Mouse (Mus musculus) midbrain, embryonic 15.5 days (tissue): ENCODE results near the gene Sept5. TPM values are rescaled to one million over a fixed set of nuclear protein-coding genes. Genes with fewer than 3 reads are reported as not detected.

Experiments used
- ATAC-seq: fragments of 200-750 bp; cut with Nextera tagmentation; replicated peaks from 2 replicates; pipeline ENCODE4 v1.8.0; 2017; ENCODE audit warnings: moderate TSS enrichment
- H3K27ac ChIP-seq: fragments of 300-500 bp; sonication (generic); 2 replicates; pipeline ENCODE4 v1.5.1; 2015; ENCODE audit warnings: mild to moderate bottlenecking, inconsistent platforms
- H3K27me3 ChIP-seq: fragments of 300-500 bp; sonication (generic); replicated peaks from 2 replicates; pipeline ENCODE4 v1.6.1; 2015; ENCODE audit warnings: inconsistent platforms
- H3K36me3 ChIP-seq: fragments of 300-500 bp; sonication (generic); replicated peaks from 2 replicates; pipeline ENCODE4 v1.6.1; 2015; ENCODE audit warnings: inconsistent platforms
- H3K4me1 ChIP-seq: fragments of 300-500 bp; sonication (generic); 2 replicates; pipeline ENCODE4 v1.6.1; 2015; ENCODE audit warnings: inconsistent platforms
- H3K4me2 ChIP-seq: fragments of 300-500 bp; sonication (generic); 2 replicates; pipeline ENCODE4 v1.6.1; 2015; ENCODE audit warnings: inconsistent platforms, mild to moderate bottlenecking, moderate library complexity
- H3K4me3 ChIP-seq: fragments of 300-500 bp; sonication (generic); 2 replicates; pipeline ENCODE4 v1.5.1; 2015; ENCODE audit warnings: mild to moderate bottlenecking, inconsistent platforms
- H3K9ac ChIP-seq: fragments of 300-500 bp; sonication (generic); 2 replicates; pipeline ENCODE4 v1.6.1; 2015; ENCODE audit warnings: mild to moderate bottlenecking, inconsistent platforms
- H3K9me3 ChIP-seq: fragments of 300-500 bp; sonication (generic); 2 replicates; pipeline ENCODE4 v1.6.1; 2016; ENCODE audit warnings: inconsistent platforms
- WGBS: fragments of 180-500 bp; shearing (Covaris S2); methylation state at CpG from one replicate; pipeline ENCODE4 v1.1.7; 2015; ENCODE audit warnings: mixed read lengths; 5-methylcytosine and 5-hydroxymethylcytosine counted together
- polyA plus RNA-seq: library from polyadenylated mRNA; unstranded; fragments of >200 nt; fragmentation: Nextera tagmentation; extraction: Ambion mirVana; gene quantifications from 2 replicates; pipeline ENCODE4 v1.2.1, GENCODE M21; 2015

The Sept5 gene
- polyA plus RNA-seq, 1 experiment from 2014 or later, result 223 TPM

DNA sequence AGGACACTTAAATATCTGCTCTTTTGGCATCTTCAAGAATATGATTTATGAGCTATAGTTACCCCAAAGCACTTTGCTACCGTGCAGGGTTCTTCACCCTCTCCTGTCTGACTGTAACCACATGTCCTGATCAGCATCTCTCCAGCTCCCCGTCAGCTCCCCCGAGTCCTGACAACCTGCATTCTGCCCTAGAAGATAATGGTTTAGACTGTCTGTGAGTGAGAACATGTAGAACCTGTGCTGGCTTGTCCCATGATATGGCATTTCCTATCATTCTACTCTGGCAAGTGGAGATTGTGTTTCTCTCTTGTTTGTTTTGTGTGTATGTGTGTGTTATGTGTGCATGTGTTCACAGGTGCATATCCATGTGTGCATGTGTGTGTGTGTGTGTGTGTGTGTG lies 31.7 kb downstream of the Sept5 start:
- H3K27me3 ChIP-seq, result peaks cover 12% of the 10 kb centered on the region
- no peaks in the 10 kb centered on the region for H3K4me1 ChIP-seq
- no peak overlapping the region for H3K4me2 ChIP-seq
- H3K9ac ChIP-seq, result no peak overlapping the region
- 91% methylated on average over 3 of the region's 3 CpGs for WGBS
- H3K27ac ChIP-seq, result no peak overlapping the region
- no peaks in the 10 kb centered on the region for H3K9me3 ChIP-seq
- H3K36me3 ChIP-seq, result no peaks in the 10 kb centered on the region
- no peak overlapping the region for H3K4me3 ChIP-seq
- no peak for ATAC-seq

DNA sequence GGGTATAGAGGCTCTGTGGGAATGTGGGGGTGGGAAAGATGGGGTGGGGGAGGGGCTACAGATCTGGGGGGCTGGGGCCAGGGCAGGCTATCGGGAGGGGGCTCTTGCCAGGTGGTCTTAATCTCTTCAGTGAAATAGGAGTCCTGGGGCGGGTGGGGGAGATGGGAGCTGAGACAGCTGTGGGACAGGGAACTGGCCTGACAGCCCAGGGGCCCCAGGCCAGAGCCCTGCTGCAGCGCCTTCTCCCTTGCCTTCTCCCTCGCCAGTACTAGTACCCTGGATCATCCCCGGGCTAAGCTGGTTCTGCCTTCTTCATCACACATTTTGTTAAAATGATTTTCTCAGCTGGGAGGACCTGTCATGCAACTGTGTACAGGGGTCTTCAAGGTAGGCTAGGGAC lies 33.5 kb downstream of the Sept5 start:
- WGBS, result 44% methylated on average over 5 of the region's 5 CpGs
- no peaks in the 10 kb centered on the region for H3K9me3 ChIP-seq
- H3K4me2 ChIP-seq, result no peak overlapping the region
- no peak overlapping the region for H3K4me3 ChIP-seq
- no peak overlapping the region for H3K27ac ChIP-seq
- H3K9ac ChIP-seq, result no peak overlapping the region
- no peak for ATAC-seq
- no peaks in the 10 kb centered on the region for H3K36me3 ChIP-seq
- peaks cover 7% of the 10 kb centered on the region for H3K4me1 ChIP-seq
- peaks cover 26% of the 10 kb centered on the region for H3K27me3 ChIP-seq

DNA sequence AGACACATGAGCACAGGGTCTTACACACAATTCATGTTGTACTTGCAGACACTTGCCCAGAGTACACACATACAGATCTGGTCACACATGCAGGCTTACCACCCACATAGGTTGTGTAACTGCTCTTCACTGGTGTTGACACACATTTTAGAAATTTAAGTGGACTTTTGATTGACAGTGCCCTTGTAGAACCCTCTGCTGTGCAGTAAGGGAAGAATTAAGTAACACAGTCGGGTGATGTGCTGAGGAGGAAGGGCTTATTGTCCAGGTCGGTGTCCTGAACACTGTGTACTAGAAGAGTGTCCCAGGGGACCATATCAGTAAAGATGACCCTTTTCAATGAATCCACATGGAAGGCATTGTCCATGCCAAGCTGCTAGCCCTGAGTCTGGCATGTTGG lies 35.8 kb downstream of the Sept5 start:
- Histone ChIP-seq H3K9me3 (no peaks in the 10 kb centered on the region), H3K36me3 (no peaks in the 10 kb centered on the region), H3K4me1 (peaks cover 16% of the 10 kb centered on the region), H3K4me2 (no peak overlapping the region), H3K9ac (no peak overlapping the region), H3K27ac (no peak overlapping the region), H3K27me3 (peaks cover 49% of the 10 kb centered on the region), H3K4me3 (no peak overlapping the region)
- 69% methylated on average over 2 of the region's 2 CpGs for WGBS
- ATAC-seq, result no peak

DNA sequence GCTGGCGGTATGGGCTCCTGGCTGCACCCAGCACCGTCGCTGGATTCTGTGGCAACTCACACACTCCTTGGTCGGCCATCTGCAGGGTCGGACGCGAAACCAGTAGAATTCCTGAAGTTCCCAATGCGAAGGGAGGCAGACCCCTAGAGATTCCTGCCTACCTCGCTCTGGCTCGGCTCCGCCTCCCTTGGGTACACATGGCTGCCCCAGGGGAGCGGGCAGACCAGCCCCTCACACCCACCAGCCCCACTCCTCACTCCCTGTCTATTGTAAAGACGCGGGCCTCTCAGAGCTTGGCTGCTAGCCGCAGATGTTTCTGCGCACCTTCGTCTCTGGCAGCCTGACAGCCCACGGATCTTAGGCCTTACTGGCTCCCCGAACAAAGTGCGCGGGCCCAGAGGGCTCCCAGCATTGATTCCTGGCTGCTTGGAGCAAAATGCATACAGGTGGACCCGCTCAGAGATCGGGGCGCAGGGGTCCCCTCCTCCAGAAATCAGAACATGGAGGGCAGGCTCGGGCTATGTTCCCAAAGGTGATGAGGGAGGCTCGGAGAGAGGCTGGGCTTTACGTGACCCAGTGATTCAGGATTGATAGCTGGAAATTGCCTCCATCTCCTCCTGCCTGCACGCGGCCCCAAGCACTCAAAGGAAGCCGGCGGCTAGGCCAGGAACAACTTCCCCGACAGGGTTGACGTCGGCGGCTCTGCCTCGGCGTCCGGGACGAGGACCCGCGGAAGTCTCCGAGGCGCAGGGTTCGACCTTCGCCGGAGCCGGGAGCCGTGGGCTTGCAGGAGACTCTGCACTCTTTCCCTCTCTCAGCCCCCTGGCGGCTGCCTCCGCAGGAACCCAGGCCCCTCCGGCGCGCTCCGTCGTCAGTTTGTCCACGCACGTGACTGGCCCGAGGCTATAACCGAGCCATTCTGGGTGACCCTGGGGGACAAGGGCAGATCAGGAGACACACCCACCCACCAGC lies 38.4 kb downstream of the Sept5 start:
- peak overlapping the region; percentile 18; the same call in 1 of the 2 replicates for H3K4me3 ChIP-seq
- H3K4me1 ChIP-seq, result peaks cover 33% of the 10 kb centered on the region
- ATAC-seq, result peak; percentile 18; the same call in 1 of the 2 replicates
- H3K27ac ChIP-seq, result no peak overlapping the region
- H3K27me3 ChIP-seq, result peaks cover 74% of the 10 kb centered on the region
- H3K36me3 ChIP-seq, result no peaks in the 10 kb centered on the region
- peak overlapping the region; percentile 30 for H3K4me2 ChIP-seq
- H3K9me3 ChIP-seq, result no peaks in the 10 kb centered on the region
- H3K9ac ChIP-seq, result no peak overlapping the region
- WGBS, result 3% methylated on average over 59 of the region's 59 CpGs

DNA sequence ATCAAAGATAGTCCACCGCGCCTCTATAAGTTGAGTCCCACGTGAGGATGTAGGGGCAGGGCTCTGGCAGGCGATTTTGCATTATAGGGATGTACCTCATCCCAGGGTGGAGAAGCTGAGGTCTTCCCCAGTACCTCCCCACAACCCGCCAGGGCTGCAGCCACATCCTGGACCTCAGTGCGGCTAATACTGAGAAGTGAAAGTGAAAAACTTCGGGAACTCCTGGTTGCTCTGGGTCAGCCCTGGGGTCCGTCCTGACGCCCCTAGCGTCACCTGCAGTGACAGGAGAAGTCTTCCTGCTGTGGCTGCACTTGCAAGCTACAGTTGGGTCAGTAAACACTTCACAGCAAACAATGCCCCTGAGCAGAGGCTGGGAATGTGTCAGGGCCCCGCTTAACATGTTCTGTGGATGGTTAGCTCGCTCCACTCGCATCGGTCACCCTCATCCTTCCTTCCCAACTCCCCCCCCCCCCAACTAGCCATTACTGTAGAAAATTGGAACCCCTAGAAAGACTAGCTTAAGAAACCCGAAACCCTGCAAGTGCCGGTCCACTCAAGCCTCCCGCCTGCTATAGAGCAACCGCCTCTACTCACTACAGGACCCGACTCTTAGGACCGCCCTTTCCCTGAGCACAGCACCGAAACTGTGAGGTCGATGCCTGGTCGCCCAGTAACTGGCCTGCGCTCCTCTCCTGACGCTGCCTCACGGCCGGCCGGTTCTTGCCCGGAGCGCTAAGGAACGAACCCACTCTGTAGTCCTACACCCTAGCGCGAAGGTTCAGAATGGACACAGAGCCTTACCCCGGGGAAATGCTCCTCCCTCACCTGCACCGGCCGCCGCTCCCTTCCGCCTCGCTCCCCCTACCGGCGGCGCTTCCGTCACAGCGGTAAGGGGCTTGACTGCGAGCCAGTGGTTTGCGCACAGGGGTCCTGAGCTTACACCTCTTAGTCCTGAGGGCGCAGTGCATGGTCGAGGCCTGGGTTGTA lies 39.7 kb downstream of the Sept5 start, which contains the start of gene Tbx1:
Tbx1 (minus strand) TSS at position 868 of the 987 bp plus-strand sequence.
- Histone ChIP-seq H3K27me3 (peaks cover 85% of the 10 kb centered on the region), H3K27ac (no peak within 1 kb of the TSS), H3K4me2 (peak within 1 kb of the TSS; percentile 40), H3K9me3 (no peaks in the 10 kb centered on the region), H3K9ac (no peak within 1 kb of the TSS), H3K36me3 (no peaks in the 10 kb centered on the region), H3K4me1 (peaks cover 38% of the 10 kb centered on the region), H3K4me3 (peak within 1 kb of the TSS; percentile 22)
- no peak for ATAC-seq
- WGBS, result 2% methylated on average over 48 of the region's 48 CpGs

DNA sequence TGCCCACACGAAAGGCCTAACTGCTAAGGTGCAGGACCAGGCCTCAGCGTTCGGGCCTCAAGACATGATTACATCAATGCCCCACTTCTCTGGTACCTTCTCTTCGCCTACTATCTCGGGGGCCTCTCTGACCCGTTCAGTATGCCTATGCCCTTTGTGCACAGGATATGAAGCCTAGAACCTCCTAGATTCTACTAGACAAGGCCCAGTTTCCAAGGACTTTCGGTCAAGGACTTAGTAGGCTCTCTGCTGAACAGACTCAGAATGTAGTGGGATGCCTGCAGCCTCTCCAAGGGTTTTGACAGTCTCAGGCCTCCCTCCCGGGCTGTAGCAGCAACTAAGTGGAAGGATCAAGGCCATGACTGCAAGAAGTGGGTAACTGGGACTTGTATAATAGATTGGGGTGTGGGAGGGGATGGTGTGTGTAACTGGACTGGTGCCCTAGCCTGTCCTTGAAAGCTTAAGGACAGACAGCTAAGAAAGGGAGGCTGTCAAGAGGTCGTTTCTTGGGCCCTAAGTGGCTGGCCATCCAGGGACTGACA lies 40.6 kb downstream of the Sept5 start:
- H3K27me3 ChIP-seq, result peaks cover 94% of the 10 kb centered on the region
- no peaks in the 10 kb centered on the region for H3K36me3 ChIP-seq
- H3K4me2 ChIP-seq, result no peak overlapping the region
- H3K9ac ChIP-seq, result no peak overlapping the region
- peaks cover 38% of the 10 kb centered on the region for H3K4me1 ChIP-seq
- H3K4me3 ChIP-seq, result no peak overlapping the region
- no peaks in the 10 kb centered on the region for H3K9me3 ChIP-seq
- 14% methylated on average over 9 of the region's 9 CpGs for WGBS
- no peak for ATAC-seq
- H3K27ac ChIP-seq, result no peak overlapping the region

- no peak overlapping the region for H3K27ac ChIP-seq
- no peaks in the 10 kb centered on the region for H3K9me3 ChIP-seq
- H3K4me1 ChIP-seq, result peaks cover 38% of the 10 kb centered on the region
- peaks cover 94% of the 10 kb centered on the region for H3K27me3 ChIP-seq
- WGBS, result 3% methylated on average over 31 of the region's 31 CpGs
- ATAC-seq, result no peak
- H3K4me3 ChIP-seq, result no peak overlapping the region
- H3K36me3 ChIP-seq, result no peaks in the 10 kb centered on the region
- H3K4me2 ChIP-seq, result no peak overlapping the region
- H3K9ac ChIP-seq, result no peak overlapping the region
Observed at GRCm38 (mm10) chr16:18588738-18589055, 41.1 kb downstream of the Sept5 start.

DNA sequence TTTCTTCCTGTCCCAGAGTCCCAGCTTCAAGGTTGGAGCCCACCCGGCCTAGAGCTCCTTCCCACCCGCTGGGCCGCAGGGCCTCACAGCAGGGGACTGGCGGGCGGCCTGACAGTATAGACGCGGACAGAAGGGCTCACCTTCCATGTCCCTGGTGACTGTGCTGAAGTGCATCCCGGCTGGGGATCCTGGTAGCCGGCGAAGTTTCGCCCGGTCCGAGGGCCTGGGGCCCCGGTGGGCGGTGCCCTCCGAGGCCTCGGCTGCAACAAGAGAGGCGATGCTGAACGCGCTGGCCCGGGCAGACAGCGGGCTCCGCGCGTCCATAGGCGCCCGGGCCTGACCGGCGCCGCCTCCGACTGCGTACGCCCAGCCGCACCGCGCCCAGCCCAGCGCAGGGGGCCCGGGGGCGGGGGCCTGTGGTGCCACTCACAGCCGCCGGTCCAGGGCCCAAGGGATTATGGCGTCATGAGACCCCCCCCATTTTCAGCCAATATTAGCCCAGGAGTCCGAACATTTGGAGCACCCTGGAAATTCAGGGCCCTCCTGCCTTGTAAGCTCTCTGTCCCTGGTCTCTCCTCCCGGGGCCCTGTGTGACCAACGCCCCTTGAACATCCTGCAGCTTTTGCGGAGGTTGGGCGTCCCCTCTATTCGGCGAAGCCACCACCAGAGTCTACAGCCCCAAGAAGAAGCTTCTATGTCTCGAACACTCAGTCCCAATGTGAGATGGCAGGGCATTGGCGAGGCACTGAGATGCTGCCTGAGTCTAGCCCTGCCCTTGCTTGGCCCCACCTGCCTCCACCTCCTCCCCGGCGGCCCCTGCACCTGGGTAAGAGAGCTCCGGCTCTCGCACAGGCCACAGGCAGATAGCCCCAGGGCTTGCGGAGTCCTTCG lies 41.7 kb downstream of the Sept5 start:
- no peak overlapping the region for H3K27ac ChIP-seq
- no peak overlapping the region for H3K9ac ChIP-seq
- H3K4me2 ChIP-seq, result peak overlapping the region; percentile 28
- WGBS, result 1% methylated on average over 41 of the region's 57 CpGs
- 0 out of 2 replicates have a peak overlapping the region, but pooled peaks have one; percentile 2 for H3K4me3 ChIP-seq
- H3K4me1 ChIP-seq, result peaks cover 38% of the 10 kb centered on the region
- peaks cover 94% of the 10 kb centered on the region for H3K27me3 ChIP-seq
- no peaks in the 10 kb centered on the region for H3K9me3 ChIP-seq
- no peaks in the 10 kb centered on the region for H3K36me3 ChIP-seq
- no peak for ATAC-seq

DNA sequence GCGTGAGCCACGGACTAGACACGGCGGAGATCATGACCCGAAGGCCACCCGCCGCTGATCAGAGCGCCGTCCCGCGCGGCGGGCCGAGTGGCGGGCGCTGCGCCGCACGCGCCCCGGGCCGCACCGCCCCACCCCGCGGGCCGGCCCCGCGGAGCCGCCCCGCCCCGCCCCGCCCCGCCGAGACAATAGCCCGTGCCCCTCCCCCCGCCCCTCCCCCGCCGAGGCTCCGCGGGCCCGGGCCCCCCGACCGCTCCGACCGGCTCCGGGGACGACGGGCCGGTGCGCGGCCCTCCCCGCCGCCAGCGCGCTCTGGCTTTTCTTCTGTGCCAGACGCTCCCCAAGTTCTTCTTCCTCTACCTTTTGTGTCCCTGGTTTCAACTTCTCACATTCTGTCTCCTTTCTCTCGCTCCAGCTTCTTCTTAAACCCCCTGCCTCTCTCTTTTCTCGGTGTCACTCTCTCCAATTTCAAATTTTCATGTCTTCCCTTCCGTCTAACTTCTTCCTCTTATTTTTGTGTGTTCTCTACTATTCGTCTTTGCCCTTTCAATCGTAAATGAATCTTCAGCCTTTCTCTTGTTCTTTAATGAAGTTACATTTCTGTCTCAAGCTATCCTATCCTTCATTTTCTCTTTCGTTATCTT lies 42.7 kb downstream of the Sept5 start:
- Histone ChIP-seq H3K4me3 (peak overlapping the region; percentile 35), H3K27ac (no peak overlapping the region), H3K4me2 (peak overlapping the region; percentile 49), H3K9ac (no peak overlapping the region), H3K36me3 (no peaks in the 10 kb centered on the region), H3K27me3 (peaks cover 98% of the 10 kb centered on the region), H3K9me3 (no peaks in the 10 kb centered on the region), H3K4me1 (peaks cover 44% of the 10 kb centered on the region)
- under 1% methylated on average over 34 of the region's 62 CpGs for WGBS
- ATAC-seq, result no peak

GRCm38 (mm10) chr16:18586076-18586905 lies 43.5 kb downstream of the Sept5 start:
- Histone ChIP-seq H3K27me3 (peaks cover 98% of the 10 kb centered on the region), H3K4me1 (peaks cover 45% of the 10 kb centered on the region), H3K9ac (peak overlapping the region; percentile 28; the same call in 1 of the 2 replicates), H3K36me3 (no peaks in the 10 kb centered on the region), H3K9me3 (no peaks in the 10 kb centered on the region), H3K4me3 (peak overlapping the region; percentile 35), H3K27ac (no peak overlapping the region), H3K4me2 (peak overlapping the region; percentile 49)
- WGBS, result 1% methylated on average over 78 of the region's 83 CpGs
- no peak for ATAC-seq
